Mouse (Mus musculus) spleen, postnatal 10 days (tissue): ENCODE results near the gene Slmap.
"Not testable (repeated sequence)": the region's sequence is repeated elsewhere in the genome, so short reads cannot be mapped to it uniquely, and the experiment has no call there.

Source experiments
- DNase-seq, 2 experiments: peaks; one replicate each; pipeline ENCODE4 v3.0.0; 2021 to 2022; ENCODE audit warnings: low spot score in 2 of 2

Slmap gene

DNA sequence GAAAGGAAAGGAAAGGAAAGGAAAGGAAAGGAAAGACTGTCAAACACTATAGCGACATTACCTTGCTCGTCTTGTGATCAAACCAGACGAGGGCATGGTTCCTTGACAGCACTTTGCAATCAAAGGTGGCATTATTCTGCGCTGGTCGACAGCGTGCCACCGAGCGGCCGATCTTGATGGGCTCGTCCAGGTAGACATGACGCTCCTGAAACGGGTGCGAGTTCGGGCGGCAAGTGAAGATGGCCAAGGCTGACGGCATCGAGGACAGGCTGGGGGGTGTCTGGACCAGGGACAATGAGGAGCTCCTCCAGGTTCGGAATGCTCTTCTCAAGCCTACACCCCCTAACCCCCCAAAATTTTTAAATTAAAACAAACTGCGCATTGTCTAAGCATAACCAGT lies 1.5 kb downstream of the Slmap start:
- peak; percentile 45 to 46 for DNase-seq

DNA sequence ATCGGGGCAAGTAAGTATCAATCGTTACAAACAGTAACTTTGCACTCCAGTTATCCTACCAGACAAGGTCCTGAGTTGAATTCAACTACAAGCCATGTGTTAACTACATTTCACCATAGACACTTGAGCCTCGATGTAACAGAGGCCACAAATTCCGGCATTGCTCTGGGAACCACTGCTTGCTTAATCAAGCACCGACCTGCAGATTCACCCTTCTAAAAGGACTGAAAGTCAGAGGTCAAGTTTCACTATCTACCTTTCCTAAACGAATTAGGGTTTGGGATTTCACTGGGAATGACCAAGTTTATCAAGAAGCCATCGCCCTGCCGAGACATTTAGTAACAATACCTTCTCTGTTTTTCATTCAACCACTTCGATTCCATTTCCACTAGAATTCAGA lies 2.0 kb downstream of the Slmap start:
- DNase-seq: peak in 1 of 2 experiments; percentile 10

DNA sequence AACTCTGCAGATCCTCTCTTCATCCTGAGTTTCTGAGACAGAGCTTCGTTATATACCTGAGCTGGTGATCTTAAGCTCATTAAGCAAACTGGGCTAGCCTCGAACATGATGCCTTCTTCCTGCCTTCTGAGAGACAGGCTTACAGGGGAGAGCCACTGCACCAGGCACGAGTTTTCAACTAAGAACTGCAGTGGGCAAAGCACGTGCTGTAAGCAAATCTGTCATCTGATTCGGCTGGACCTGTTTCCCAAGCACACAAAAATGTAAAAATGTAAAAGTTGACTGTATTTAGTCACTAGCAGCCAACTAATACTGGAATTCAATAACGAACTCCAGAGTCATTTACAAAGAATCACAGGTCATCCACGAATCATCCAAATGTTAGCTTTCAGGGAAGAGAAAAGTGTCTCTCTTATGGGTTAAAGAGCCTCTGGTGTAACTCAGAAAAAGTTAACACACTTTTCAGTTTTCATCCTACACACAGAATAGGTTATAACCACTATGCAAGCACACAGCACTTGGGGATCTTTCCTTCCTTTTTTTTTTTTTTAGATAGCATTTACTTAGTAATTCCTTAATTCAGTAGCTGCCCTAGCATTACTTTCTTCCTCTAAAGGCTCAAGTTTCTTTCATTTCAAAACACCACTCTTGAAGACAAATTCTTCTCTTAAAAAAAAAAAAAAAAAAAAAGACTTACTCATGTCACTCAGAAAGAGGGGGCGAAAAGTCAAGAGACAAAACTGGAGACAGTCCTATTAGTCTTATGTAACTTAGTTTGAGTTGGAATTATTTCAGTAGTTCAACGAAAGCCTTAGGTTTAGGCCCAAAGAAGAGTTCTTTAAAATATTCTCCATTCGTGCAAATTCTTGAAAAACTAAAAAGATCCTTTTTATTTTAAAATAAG lies 3.1 kb downstream of the Slmap start:
- no peak for DNase-seq

DNA sequence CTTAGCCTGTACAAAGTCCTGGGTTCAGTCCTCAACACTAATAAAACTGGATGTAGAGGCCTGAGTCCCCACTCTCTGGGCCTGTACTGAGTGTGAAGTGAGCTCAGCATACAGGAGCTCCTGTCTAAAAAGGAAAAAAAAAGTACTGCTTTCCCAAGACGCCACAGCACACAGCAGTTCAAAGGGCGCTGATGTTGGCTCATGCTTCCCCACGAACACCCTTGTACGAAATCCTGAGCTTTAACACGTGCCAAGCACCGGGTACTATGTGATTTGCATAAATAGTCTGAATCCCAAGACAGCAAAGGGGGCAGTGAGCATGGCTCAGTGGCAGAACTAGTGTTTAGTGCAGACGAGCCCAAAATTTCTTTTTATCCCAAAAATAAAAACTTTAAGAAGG lies 4.4 kb downstream of the Slmap start:
- DNase-seq: no peak

DNA sequence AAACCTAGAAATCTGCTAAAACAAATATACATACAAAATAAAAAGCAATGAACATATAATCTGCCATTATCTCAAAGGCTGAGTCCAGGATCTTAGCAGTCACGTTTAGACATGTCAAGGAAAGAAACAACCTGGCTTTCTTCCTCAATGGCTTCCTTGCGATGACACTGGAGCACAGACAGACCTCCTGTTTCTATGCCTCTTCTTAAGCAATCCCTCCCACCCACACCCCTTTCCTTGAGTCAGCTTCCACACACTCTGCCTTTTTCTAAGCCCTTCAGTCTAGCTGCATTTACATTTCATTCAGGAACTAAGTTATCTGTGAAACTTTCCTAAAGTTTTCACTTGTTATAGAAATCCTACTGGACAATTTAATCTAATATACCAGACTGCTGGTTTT lies 6.4 kb downstream of the Slmap start:
- DNase-seq: no peak

DNA sequence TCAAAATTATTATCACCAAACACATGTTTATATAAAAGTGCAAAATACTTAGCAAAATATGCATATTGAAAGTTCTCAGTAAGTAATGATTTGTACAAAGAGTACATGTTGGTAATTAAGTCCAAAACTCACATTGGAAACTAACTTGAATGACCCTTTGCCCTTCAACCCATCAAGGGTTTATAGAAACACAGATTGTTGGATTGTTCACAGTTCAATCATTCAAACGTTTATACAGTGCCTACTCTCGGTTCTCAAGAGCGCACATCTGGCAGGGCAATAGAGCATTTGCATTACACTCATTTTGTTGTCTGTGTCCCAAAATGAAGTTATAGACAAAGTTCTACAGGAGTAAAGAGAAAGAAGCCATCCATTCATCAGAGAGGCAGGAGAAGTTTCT lies 8.8 kb downstream of the Slmap start:
- DNase-seq: no peak

DNA sequence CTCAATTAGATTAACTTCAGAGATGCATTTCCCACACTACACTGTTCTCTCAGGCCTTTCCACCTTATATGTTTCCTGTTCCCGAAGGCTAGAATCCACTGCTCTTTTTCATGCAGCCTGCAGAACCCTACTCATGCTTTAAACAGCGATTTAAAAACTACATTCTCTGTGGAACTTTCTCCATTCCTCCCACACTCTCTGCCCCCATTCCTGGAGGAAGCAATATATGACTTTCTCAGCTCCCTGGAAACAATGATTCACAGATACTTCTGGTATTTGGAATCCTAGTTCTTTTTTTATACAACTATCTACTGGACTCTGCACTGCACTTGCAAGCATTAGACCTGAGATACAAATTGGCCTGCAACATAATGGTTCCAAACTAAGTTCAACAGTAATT lies 11.6 kb downstream of the Slmap start:
- no peak for DNase-seq

DNA sequence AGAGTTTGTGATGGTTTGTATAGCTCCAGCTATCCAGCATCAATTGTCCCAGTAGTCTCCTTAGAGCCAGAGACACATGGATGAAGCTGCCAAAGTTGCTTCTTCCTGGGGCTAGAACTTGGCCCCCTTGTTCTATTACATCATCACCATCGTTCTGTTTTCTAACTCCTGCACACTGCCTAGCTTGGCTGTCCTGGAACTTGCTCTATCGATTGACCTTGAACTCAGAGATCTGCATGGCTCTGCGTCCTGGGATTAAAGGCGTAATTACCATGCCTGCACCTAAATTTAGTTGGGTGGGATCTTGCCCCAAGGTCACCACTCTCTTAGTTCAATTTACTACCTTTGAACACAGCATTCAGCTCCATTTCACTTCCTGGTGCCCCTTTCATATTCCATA lies 14.9 kb downstream of the Slmap start:
- DNase-seq: no peak

DNA sequence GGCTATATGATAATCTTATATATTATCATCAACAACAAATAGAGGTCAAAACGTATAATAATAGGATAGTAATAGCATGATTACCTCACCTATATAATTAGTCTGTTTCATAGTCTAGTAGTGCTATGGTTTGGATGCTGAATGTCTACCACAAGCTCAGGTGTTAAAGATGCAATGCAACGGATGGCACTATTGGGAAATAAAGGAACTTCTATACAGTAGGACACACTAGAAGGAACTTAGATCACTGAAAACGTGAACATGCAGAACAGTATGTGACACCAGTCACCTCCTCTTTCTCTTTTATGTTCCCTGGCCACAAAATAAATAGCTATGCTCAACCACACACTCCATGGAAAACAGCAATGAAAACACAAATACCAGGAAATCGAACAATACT lies 16.9 kb downstream of the Slmap start:
- DNase-seq: no peak

DNA sequence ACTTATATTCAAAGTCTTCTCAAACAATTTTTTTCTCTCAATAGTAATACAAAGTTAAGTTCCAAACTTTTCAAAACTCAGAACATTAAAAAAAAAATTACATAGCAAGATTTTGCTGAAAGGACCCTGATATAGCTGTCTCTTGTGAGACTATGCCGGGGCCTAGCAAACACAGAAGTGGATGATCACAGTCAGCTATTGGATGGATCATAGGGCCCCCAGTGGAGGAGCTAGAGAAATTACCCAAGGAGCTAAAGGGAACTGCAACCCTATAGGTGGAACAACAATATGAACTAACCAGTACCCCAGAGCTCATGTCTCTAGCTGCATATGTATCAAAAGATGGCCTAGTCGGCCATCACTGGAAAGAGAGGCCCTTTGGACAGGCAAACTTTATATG lies 18.5 kb downstream of the Slmap start:
- not testable (repeated sequence) for DNase-seq

DNA sequence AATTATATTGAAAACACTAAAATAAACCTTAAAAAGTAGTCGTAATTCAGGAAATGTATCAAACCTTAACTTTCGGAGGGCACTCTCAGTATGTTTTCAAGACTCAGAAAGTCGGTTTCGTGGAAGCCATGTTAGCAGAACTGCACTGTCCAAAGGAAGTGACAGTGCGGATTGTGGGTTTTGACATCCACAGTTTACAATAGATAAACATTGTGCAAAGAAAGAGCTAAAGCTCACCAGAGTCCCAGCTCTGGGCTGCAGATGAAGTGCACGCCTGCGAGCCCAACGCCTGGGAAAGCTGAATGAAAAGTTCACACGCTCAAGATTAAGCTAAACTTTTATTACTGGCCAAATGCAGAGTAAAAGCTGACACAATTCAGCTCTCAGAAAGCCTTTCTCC lies 18.9 kb downstream of the Slmap start:
- no peak for DNase-seq

DNA sequence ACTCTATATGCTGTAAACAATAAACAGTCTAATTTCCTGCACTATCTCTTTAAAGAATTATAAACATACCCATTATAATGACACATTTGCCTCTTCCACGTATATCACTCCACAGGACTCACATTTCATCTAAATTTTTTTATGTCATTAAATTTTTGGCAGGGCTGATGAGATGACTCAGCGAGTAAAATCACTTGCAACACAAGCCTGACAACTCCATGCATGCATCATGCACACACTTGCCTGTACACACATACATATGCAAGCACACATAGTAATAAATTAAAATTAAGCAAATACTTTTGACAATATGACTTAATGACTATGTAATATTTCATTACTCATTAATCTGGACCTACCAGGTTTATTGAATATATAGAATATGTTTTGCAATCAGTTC lies 24.2 kb downstream of the Slmap start:
- no peak for DNase-seq

DNA sequence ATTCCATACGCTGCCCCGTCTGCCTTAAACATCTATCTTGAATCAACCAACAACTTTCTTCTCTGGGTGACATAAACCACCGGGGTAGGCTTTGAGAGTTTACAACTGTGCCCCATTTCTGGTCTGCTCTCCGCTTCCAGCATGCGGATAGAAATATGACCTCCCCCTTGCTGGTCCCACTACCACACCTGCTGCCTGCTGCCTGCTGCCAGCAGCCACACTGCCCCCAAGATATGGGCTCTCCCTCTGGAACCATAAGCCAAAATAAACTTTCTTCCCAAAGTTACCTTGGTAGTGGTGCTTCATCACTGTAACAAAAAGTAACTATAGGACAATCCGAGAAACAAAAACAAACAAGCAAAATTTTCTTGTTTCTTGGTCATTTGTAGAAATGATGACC lies 26.6 kb downstream of the Slmap start:
- no peak for DNase-seq

DNA sequence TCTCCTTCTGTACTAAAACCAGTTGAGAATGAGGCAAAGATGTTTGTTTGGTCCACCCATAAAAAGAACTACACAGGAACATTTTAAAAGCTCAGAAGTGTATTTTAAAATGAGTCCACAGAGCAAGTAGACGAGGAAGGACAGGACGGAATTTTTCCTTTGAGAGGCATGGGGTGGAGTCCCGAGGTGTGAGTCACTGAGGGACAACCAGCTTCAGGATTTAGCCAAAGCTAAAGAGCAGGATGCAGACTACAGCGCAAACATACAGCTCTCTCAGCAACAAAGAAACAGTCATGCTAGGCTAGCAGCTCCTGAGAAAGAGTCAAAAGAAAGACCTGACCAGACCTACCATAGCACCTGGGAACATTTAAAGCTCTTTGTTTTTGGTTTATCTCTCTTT lies 27.4 kb downstream of the Slmap start:
- DNase-seq: no peak

DNA sequence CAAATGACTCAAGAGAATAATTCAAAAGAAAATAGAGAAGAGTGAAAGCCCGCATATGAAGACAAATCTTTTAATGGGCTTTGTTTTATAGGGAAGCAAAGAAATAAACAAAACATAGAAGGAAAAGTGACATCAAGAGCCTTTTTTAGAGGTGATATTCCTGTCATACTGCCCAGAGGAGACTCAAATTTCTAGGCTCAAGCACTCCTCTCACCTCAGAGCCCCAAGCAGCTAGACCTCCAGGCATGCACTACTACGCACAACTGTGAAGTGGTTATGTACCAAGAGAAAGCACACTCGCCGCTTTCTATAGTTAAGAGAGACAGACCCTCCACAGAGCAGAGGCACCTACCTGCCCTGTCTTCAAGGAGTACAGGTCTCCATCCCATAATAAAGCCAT lies 30.2 kb downstream of the Slmap start:
- DNase-seq: no peak

DNA sequence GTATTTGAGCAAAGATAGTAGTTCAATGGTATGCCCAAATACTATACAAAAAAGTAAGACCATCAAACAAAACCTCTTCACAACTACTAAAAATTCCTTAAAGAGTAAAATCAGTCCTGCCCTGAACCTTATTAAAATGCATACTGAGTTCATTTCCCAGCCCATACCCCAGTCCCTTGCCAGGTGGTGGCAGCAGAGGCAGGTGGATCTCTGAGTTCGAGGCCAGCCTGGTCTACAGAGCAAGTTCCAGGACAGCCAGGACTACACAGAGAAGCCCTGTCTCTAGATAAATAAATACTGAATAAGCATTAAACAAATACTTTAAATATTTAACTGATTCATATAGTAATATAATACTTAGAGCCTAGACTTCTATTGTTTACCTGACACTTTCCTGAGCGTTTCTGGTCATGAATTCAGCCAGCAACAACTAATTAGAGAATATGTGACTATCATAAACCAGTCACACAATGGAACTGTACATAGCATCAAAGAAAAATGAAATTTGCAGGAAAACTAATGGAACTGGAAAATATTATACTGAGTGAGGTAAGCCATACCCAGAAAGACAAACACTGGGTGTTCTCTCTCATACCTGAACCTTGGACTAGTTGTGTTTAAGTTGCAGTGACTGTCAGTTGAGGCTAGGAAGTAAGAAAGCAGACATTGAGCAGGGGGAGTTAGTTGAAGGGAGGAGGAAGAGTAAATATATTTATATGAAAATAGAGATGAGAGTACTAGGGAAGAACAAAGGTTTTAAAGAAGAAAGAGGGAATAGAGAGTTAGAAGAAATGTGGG lies 34.4 kb downstream of the Slmap start:
- DNase-seq: peak in 1 of 2 experiments; percentile 27

DNA sequence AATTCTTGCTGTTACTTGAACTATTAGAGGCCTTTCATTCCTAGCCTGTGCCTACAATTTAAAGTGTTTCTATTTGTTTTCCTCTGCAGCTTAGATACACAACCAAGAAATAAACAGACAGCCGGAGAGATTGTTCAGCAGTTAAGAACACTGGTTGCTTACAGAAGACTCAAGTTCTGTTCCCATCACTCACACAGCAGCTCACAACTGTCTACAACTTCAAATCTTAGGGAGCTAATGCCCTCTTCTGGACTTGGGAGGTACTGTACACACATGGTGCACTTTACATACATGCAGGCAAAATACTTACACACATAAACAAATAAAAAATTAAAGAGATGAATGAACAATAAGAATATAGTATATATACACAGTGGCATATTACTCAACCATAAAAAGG lies 39.7 kb downstream of the Slmap start:
- DNase-seq: no peak

DNA sequence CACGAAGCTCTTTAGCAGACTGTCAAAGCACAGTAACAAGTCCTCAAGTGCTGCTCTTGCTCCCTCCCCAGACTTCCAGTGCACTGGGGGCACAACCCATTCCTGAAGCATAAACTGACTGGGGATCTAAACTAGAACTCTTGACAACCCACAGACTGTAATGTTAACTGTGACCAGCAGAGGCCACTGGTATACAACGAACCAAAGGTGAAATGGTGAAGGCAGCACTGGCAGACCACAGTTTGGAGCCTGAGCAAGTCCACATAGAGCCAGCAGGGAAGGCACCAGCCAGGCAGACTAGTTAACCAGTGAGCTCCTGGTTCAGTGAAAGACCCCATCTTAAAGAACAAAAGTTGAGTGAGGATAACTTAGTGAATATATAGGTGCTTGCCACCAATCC lies 43.6 kb downstream of the Slmap start:
- DNase-seq: peak; percentile 49 to 78

DNA sequence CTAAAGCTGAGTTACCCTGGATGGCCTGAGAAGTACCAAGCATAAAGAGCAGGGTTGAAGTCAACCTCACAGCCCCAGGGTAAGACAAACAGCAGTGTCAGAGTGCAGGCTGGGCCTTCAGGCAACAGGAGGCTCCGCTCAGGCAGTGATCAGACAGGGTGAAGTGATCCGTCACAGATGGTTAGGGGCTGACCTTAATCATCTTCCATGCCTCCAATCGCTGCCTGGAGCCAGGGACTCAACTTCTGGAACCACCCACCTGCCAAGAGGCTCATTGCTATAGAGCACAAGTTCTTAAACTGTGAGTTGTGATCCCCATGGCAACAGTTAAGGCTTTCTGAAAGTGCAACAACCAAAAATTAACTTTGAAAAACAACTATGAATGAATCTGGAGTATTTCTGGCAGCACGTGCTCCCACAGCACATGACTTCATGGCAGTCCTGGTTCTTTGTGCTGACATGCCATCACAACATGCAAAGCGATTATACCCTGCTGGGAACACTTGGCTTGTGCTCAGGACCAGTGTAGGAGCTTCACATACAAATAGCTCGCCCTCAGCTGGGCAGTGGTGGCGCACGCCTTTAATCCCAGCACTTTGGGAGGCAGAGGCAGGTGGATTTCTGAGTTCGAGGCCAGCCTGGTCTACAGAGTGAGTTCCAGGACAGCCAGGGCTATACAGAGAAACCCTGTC lies 46.3 kb downstream of the Slmap start:
- no peak for DNase-seq

DNA sequence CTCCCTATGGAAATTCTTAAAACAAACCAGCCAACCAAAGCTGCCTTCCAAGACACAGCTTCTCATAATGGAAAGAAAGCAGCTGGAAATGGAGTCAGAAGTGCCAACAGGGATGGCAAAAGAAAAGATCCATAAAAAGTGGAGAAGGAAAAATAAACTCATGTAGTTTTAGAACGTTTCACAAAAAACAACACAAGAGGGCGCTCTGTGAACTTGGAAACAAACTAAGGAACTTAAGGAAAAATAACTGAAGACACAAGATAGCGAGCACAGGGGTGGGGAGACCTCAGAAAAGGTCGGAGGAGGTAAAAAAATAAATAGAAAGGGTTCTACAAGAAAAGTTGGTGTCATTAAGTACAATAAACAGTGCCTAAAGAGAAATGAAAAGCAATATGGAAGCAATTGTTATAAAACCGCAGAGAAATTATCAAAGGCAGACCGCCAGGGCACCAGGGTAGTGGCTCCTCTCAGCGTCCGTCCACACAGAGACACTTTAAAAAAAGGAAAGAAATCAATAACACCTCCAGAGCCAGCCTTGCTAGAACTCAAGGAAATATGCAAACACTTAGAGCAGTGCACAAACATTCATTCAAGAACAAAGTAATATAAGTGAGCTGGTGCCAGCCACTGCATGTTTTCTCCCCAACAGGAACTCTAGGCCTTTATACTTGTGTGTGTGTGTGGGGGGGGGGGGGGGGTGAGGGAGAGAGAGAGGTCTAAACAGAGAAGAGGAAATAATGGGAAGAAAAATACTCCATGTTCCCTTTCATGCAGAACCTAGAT lies 48.1 kb downstream of the Slmap start:
- DNase-seq: no peak

DNA sequence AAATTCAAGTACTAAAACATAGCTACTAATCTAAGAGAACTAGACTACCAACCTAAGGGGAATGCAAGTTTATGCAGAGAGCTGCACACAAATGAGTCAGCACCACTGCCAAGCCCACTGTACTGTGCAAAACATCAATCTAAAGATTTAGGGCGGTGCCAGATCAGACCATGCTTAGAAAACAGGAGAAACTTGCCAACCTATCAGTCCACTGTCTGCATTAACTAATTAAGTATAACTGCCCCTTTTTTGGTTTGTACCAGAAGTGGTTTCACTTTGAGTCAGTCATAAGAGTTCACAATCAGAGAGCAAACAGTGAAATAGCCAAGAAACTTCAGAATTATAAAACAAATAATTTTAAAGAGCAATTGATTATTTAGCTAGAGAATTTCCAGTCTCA lies 53.3 kb downstream of the Slmap start:
- DNase-seq: no peak

DNA sequence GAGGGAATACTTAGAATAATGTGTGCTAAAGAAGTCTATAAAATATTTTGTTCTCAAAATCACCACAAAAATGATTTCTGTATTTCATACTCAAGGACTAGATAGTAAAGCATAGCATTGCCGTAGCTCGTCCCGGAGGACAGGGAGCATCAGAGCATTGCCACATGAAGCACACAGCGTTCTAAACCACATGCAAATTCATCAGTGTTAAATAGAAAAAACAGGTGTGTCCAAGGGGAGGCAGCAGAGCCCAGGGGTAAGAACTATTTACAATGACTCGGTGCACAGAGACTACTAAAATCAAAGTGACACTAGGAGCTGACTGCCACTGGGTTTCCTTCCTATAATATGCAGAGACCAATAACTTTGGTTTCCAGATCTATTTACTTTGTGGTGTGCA lies 57.0 kb downstream of the Slmap start:
- DNase-seq: peak in 1 of 2 experiments; percentile 38
